Mouse (Mus musculus) lung, adult 2 months (tissue): Measurements from ENCODE around the gene Ppp2r1a.

Experiments used
- CTCF ChIP-seq: fragments of 200-500 bp; IDR thresholded peaks from 2 replicates; pipeline ENCODE4 v1.5.1; 2011; ENCODE audit warnings: mild to moderate bottlenecking, low read length, control low read depth; ENCODE audit not compliant: insufficient read depth
- POLR2A ChIP-seq: fragments of 200-500 bp; IDR thresholded peaks from 2 replicates; pipeline ENCODE4 v1.6.1; 2011; ENCODE audit warnings: low read depth, mild to moderate bottlenecking, control low read depth, low read length, borderline replicate concordance; ENCODE audit errors: extremely low read depth

DNA sequence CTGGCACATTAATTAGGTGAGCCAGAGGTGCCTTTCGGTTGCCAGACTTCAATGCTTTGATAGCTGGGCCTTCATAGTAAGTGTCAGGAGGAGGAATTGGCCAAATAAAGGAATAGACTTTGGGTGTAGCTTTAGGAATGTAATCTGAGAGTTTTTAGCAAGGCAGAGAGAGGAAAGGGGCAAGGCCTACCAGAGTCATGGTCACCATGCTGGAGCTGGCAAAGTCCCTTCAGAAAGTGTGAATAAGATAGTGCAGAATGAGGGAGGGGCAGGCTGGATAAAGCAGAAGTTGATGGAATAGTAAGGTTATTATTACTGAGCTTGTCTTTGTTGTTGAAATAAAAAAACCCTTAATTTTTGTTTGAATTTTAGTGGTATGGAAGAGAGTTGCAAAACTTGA, 64.6 kb downstream of the Ppp2r1a start:
- TF ChIP-seq POLR2A (no peak), CTCF (no peak)
